Mouse (Mus musculus) cerebellum, postnatal 4 days (tissue): ENCODE measurements at regions not wholly inside any gene's neighbourhood (a gene's known extent, or its start where the extent isn't known, plus 50 kb on each side); places are given as distances from the start of the nearest gene placed in this dataset.

Source experiments
- DNase-seq, 2 experiments: peaks; one replicate each; pipeline ENCODE4 v3.0.0; 2022; ENCODE audit warnings: low spot score in 2 of 2, mixed read lengths in 1 of 2

GRCm38 (mm10) chr13:78426306-78426921 lies 226.9 kb upstream of the Nr2f1 start:
- peak in 1 of 2 experiments; percentile 8 for DNase-seq

- DNase-seq: no peak
These were observed 205.5 kb upstream of the Nr2f1 start for GRCm38 (mm10) chr13:78405071-78405470.

- DNase-seq: no peak
These were observed 184.2 kb upstream of the Nr2f1 start for GRCm38 (mm10) chr13:78383761-78384160.

GRCm38 (mm10) chr13:78361236-78361635 lies 161.7 kb upstream of the Nr2f1 start:
- no peak for DNase-seq

GRCm38 (mm10) chr13:78348830-78349229 lies 149.3 kb upstream of the Nr2f1 start:
- no peak for DNase-seq

- DNase-seq: no peak
These were observed 125.1 kb upstream of the Nr2f1 start for GRCm38 (mm10) chr13:78324443-78325206.

- no peak for DNase-seq
These were observed 123.6 kb upstream of the Nr2f1 start for GRCm38 (mm10) chr13:78323183-78323582.

GRCm38 (mm10) chr13:78318434-78318833 lies 118.9 kb upstream of the Nr2f1 start:
- DNase-seq: no peak

GRCm38 (mm10) chr13:78310837-78311236 lies 111.3 kb upstream of the Nr2f1 start:
- DNase-seq: no peak
